Mouse (Mus musculus) embryonic stem cell, embryonic (primary cell): Measurements from ENCODE around the gene Ldlrap1.

Experiments
- CTCF ChIA-PET, 4 experiments: fragments of 300-600 bp in 2 of 4; fragments of 350-600 bp in 2 of 4; sonication (Branson Sonifier 250); formaldehyde crosslinking; loops; one replicate each; lab custom pipeline; 2022; ENCODE audit warnings: inconsistent platforms in 2 of 4; lab: Charles Lee
- POLR2A ChIA-PET, 4 experiments: fragments of 300-600 bp in 2 of 4; fragments of 350-600 bp in 2 of 4; sonication (Branson Sonifier 250); formaldehyde crosslinking; loops; one replicate each; lab custom pipeline; 2022; ENCODE audit warnings: antibody characterized with exemption in 4 of 4, inconsistent platforms in 1 of 4; lab: Charles Lee

Gene Ldlrap1

GRCm38 (mm10) chr4:134793213-134793956 is 25.6 kb upstream of the Ldlrap1 start:
- CTCF ChIA-PET: interaction anchor here (0.5 to 1.9 kb wide), 48 partner anchors 9 to 315 kb away, joined by 3 to 15 read pairs (median 4); partner anchors contain the start of genes Man1c1 (in 1 of the 4) and Rhd (in 1 of the 4)
- POLR2A ChIA-PET: interaction anchor here in 2 of 4 experiments (0.7 to 1.6 kb wide), 6 partner anchors 10 to 450 kb away, joined by 3 to 5 read pairs (median 4); partner anchors contain the start of genes Rsrp1 (in 2 of the 2) and Slc30a2 (in 1 of the 2)

GRCm38 (mm10) chr4:134791731-134792130 is 23.9 kb upstream of the Ldlrap1 start:
- POLR2A ChIA-PET: no interaction called here
- CTCF ChIA-PET: interaction anchor here in 3 of 4 experiments (0.6 to 3.0 kb wide), 9 partner anchors 8 to 100 kb away, joined by 3 to 20 read pairs (median 3); no protein-coding TSS in a partner anchor

- CTCF ChIA-PET: interaction anchor here in 1 of 4 experiments (0.7 to 2.4 kb wide), 4 partner anchors 57 to 524 kb away, joined by 3 to 9 read pairs (median 3); no protein-coding TSS in a partner anchor
- POLR2A ChIA-PET: interaction anchor here in 2 of 4 experiments (0.6 to 1.2 kb wide), 4 partner anchors 11 to 244 kb away, joined by 3 to 4 read pairs (median 4); no protein-coding TSS in a partner anchor
These were observed 19.1 kb upstream of the Ldlrap1 start for GRCm38 (mm10) chr4:134786946-134787345.

GRCm38 (mm10) chr4:134784701-134785100 is 16.9 kb upstream of the Ldlrap1 start:
- CTCF ChIA-PET: interaction anchor here (0.5 to 2.5 kb wide), 67 partner anchors 8 to 307 kb away, joined by 3 to 18 read pairs (median 4); partner anchors contain the start of gene Rsrp1 (in 1 of the 4)
- POLR2A ChIA-PET: interaction anchor here in 3 of 4 experiments (0.5 to 1.7 kb wide), 11 partner anchors 9 to 1111 kb away, joined by 3 to 8 read pairs (median 3); partner anchors contain the start of gene Rsrp1 (in 1 of the 3)

GRCm38 (mm10) chr4:134779136-134779934 is 11.5 kb upstream of the Ldlrap1 start:
- CTCF ChIA-PET: interaction anchor here (0.6 to 1.7 kb wide), 10 partner anchors 10 to 237 kb away, joined by 3 to 5 read pairs (median 3); no protein-coding TSS in a partner anchor
- POLR2A ChIA-PET: interaction anchor here in 2 of 4 experiments (0.6 to 1.4 kb wide), 6 partner anchors 10 to 187 kb away, joined by 3 to 5 read pairs (median 3); partner anchors contain the start of genes Rsrp1 (in 2 of the 2) and Ldlrap1 (in 1 of the 2)

GRCm38 (mm10) chr4:134776246-134776645 is 8.4 kb upstream of the Ldlrap1 start:
- POLR2A ChIA-PET: interaction anchor here in 3 of 4 experiments (0.5 to 2.1 kb wide), 6 partner anchors 9 to 426 kb away, joined by 3 to 8 read pairs (median 4); no protein-coding TSS in a partner anchor
- CTCF ChIA-PET: interaction anchor here in 2 of 4 experiments (0.6 to 2.2 kb wide), 7 partner anchors 9 to 51 kb away, joined by 3 to 9 read pairs (median 6); no protein-coding TSS in a partner anchor

GRCm38 (mm10) chr4:134775234-134775944 is 7.6 kb upstream of the Ldlrap1 start:
- CTCF ChIA-PET: interaction anchor here in 3 of 4 experiments (0.6 to 2.2 kb wide), 7 partner anchors 9 to 31 kb away, joined by 3 to 9 read pairs (median 6); no protein-coding TSS in a partner anchor
- POLR2A ChIA-PET: interaction anchor here in 3 of 4 experiments (0.5 to 2.1 kb wide), 7 partner anchors 9 to 369 kb away, joined by 3 to 8 read pairs (median 3); no protein-coding TSS in a partner anchor

- ChIA-PET POLR2A (interaction anchor here in 3 of 4 experiments (0.6 to 2.2 kb wide), 7 partner anchors 8 to 215 kb away, joined by 3 to 5 read pairs (median 4); partner anchors contain the start of gene Syf2 (in 1 of the 3)), CTCF (interaction anchor here (0.5 to 2.0 kb wide), 6 partner anchors 10 to 1023 kb away, joined by 3 to 7 read pairs (median 6); no protein-coding TSS in a partner anchor)
These were observed 6.3 kb upstream of the Ldlrap1 start for GRCm38 (mm10) chr4:134774126-134774525.

GRCm38 (mm10) chr4:134772805-134773674 is 5.2 kb upstream of the Ldlrap1 start:
- ChIA-PET CTCF (interaction anchor here (0.6 to 1.9 kb wide), 9 partner anchors 12 to 825 kb away, joined by 3 to 6 read pairs (median 4); no protein-coding TSS in a partner anchor), POLR2A (interaction anchor here (0.6 to 2.2 kb wide), 12 partner anchors 9 to 214 kb away, joined by 3 to 6 read pairs (median 4); partner anchors contain the start of genes Rsrp1 (in 1 of the 4) and Syf2 (in 1 of the 4))

- ChIA-PET CTCF (interaction anchor here in 3 of 4 experiments (1.1 to 2.5 kb wide), 5 partner anchors 15 to 227 kb away, joined by 3 to 9 read pairs (median 5); no protein-coding TSS in a partner anchor), POLR2A (interaction anchor here in 2 of 4 experiments (0.8 to 2.0 kb wide), 4 partner anchors 8 to 250 kb away, joined by 3 to 5 read pairs (median 4); no protein-coding TSS in a partner anchor)
These were observed 2.1 kb upstream of the Ldlrap1 start for GRCm38 (mm10) chr4:134769891-134770290.

GRCm38 (mm10) chr4:134769081-134769811 is 1.4 kb upstream of the Ldlrap1 start:
- ChIA-PET CTCF (interaction anchor here in 3 of 4 experiments (0.6 to 2.5 kb wide), 10 partner anchors 15 to 1174 kb away, joined by 3 to 9 read pairs (median 4); partner anchors contain the start of gene Man1c1 (in 1 of the 3)), POLR2A (interaction anchor here in 2 of 4 experiments (0.8 to 2.0 kb wide), 9 partner anchors 9 to 154 kb away, joined by 3 to 5 read pairs (median 4); partner anchors contain the start of gene Rsrp1 (in 1 of the 2))

GRCm38 (mm10) chr4:134768226-134768888 is 533 bp upstream of the Ldlrap1 start:
- ChIA-PET POLR2A (interaction anchor here in 2 of 4 experiments (0.8 to 2.0 kb wide), 12 partner anchors 9 to 155 kb away, joined by 3 to 7 read pairs (median 4); partner anchors contain the start of gene Rsrp1 (in 1 of the 2)), CTCF (interaction anchor here (0.6 to 2.5 kb wide), 12 partner anchors 10 to 1173 kb away, joined by 3 to 9 read pairs (median 4); partner anchors contain the start of gene Man1c1 (in 1 of the 4))

GRCm38 (mm10) chr4:134766904-134767425 is 859 bp downstream of the Ldlrap1 start:
- ChIA-PET POLR2A (interaction anchor here in 3 of 4 experiments (0.6 to 1.8 kb wide), 6 partner anchors 9 to 156 kb away, joined by 3 to 7 read pairs (median 4); partner anchors contain the start of gene Rsrp1 (in 1 of the 3)), CTCF (interaction anchor here in 2 of 4 experiments (0.5 to 2.1 kb wide), 4 partner anchors 17 to 1855 kb away, joined by 3 to 6 read pairs (median 3); no protein-coding TSS in a partner anchor)
